Mouse (Mus musculus) hindbrain, embryonic 15.5 days (tissue): ENCODE results near the gene Cds1. TPM values are rescaled to one million over a fixed set of nuclear protein-coding genes. Genes with fewer than 3 reads are reported as not detected.
A peak's percentile ranks its signal among the peaks of the same experiment; 100 is the strongest.

Experiments
- ATAC-seq: fragments of 200-750 bp; cut with Nextera tagmentation; 2 replicates; pipeline ENCODE4 v1.8.0; 2017; ENCODE audit warnings: low read depth, moderate number of reproducible peaks, moderate TSS enrichment; ENCODE audit not compliant: low FRiP score
- H3K27ac ChIP-seq: fragments of 300-500 bp; sonication (generic); replicated peaks from 2 replicates; pipeline ENCODE4 v1.5.1; 2015; ENCODE audit warnings: mild to moderate bottlenecking, inconsistent platforms
- H3K27me3 ChIP-seq: fragments of 300-500 bp; sonication (generic); 2 replicates; pipeline ENCODE4 v1.6.1; 2015; ENCODE audit warnings: control low read depth, inconsistent platforms
- H3K36me3 ChIP-seq: fragments of 300-500 bp; sonication (generic); 2 replicates; pipeline ENCODE4 v1.6.1; 2015; ENCODE audit warnings: control low read depth, inconsistent platforms
- H3K4me1 ChIP-seq: fragments of 300-500 bp; sonication (generic); replicated peaks from 2 replicates; pipeline ENCODE4 v1.6.1; 2015; ENCODE audit warnings: control low read depth, inconsistent platforms
- H3K4me2 ChIP-seq: fragments of 300-500 bp; sonication (generic); 2 replicates; pipeline ENCODE4 v1.6.1; 2015; ENCODE audit warnings: moderate library complexity, mild to moderate bottlenecking, inconsistent platforms
- H3K4me3 ChIP-seq: fragments of 300-500 bp; sonication (generic); 2 replicates; pipeline ENCODE4 v1.5.1; 2015; ENCODE audit warnings: mild to moderate bottlenecking, inconsistent platforms
- H3K9ac ChIP-seq: fragments of 300-500 bp; sonication (generic); 2 replicates; pipeline ENCODE4 v1.6.1; 2015; ENCODE audit warnings: inconsistent platforms
- H3K9me3 ChIP-seq: fragments of 300-500 bp; sonication (generic); 2 replicates; pipeline ENCODE4 v1.6.1; 2016; ENCODE audit warnings: control low read depth, inconsistent platforms
- WGBS: fragments of 180-500 bp; shearing (Covaris S2); methylation state at CpG from one replicate; pipeline ENCODE4 v1.1.7; 2015; 5-methylcytosine and 5-hydroxymethylcytosine counted together
- polyA plus RNA-seq: library from polyadenylated mRNA; unstranded; fragments of >200 nt; fragmentation: Nextera tagmentation; extraction: Ambion mirVana; gene quantifications from 2 replicates; pipeline ENCODE4 v1.2.1, GENCODE M21; 2015

Cds1 gene
- polyA plus RNA-seq, 1 experiment from 2014 or later: 6.8 TPM

DNA sequence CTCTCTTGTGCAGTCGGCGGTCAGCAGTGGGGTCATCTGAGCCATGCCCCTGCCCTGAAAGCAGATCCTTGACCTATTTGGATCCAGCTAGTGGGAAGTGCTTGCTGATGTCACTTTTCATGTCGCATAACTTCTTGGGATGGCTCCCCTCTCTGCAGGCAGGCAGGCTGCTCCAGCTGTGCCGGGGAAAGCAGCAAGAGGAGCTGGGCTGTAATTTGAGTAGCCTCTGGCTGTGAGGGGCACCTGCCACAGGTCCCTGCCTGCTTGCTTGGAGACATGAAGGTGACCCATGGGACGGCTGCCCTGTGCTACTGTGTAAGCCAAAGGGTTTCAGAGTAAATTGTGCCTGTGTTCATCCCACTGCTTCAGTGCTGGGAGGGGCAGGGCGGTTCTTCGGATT is 54.9 kb downstream of the Cds1 start:
- Histone ChIP-seq H3K36me3 (no peaks in the 10 kb centered on the region), H3K9ac (no peak overlapping the region), H3K4me1 (no peaks in the 10 kb centered on the region), H3K4me3 (no peak overlapping the region), H3K27ac (no peak overlapping the region), H3K4me2 (no peak overlapping the region), H3K27me3 (0 out of 2 replicates have a peak, but pooled peaks cover 3% of the 10 kb centered on the region), H3K9me3 (no peaks in the 10 kb centered on the region)
- no peak for ATAC-seq
- WGBS: 20% methylated on average over 7 of the region's 7 CpGs

DNA sequence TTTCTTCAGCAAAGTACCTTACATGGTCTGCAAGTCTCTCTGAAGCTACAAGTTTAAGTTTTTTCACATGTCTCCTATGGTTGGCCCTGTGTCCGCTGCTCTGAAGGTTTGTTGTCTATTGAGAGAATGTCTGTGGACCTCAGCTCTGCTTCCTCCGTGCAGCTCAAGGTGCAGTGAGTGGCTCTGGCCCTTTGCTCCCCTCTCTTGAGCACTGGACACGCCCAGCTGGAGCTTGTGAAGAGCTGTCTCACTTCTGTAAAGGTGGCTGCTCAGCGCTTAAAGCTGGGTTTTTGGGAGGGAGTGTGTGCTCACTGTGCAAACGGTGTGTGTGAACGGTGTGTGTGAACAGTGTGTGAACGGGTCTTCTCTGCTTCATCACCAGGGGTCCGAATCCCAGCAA is 56.1 kb downstream of the Cds1 start:
- Histone ChIP-seq H3K27me3 (0 out of 2 replicates have a peak, but pooled peaks cover 3% of the 10 kb centered on the region), H3K4me3 (no peak overlapping the region), H3K9ac (no peak overlapping the region), H3K27ac (no peak overlapping the region), H3K4me2 (no peak overlapping the region), H3K9me3 (no peaks in the 10 kb centered on the region), H3K36me3 (no peaks in the 10 kb centered on the region), H3K4me1 (peaks cover 5% of the 10 kb centered on the region; the same call in 1 of the 2 replicates)
- no peak for ATAC-seq
- WGBS: 68% methylated on average over 8 of the region's 8 CpGs

DNA sequence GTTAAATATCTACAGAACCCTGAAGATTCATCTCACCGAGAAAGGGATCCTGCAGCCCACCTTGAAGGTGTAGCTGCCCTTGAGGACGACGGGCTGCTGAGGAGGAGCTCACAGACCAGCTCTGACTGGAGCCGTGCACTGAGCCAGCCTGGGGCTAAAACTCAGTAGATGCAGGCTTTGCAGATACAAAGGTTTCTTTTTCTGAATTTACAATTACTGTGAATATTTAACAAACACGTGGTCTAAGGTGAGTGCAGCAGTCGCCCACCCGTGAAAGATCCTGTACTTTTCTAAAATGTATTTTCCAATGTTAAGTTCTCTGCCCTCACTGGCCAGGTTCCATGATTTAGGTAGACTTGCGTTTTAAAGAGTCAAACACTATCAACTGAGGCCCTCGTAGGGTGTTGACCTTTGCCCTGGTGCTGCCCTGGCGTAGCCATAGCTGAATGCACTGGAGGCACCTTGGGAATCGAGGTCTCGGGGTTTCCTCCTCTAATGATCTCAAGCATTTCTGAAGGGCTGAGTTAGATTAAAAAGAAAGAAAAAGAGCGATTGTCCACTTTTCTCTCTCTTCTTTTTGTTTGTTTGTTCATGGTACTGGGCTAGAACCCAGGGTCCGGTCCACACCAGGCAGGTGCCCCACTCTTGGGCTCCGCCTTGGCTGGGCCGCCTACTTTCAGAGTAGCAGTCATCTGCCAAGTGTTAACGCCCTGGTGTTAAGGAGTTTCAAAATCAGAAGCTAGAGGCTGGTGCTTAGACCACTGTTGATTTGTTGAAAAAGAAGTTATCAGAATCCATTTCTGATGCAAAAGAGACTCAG is 56.8 kb downstream of the Cds1 start:
- ATAC-seq: no peak
- 66% methylated on average over 17 of the region's 17 CpGs for WGBS
- no peak overlapping the region for H3K4me2 ChIP-seq

DNA sequence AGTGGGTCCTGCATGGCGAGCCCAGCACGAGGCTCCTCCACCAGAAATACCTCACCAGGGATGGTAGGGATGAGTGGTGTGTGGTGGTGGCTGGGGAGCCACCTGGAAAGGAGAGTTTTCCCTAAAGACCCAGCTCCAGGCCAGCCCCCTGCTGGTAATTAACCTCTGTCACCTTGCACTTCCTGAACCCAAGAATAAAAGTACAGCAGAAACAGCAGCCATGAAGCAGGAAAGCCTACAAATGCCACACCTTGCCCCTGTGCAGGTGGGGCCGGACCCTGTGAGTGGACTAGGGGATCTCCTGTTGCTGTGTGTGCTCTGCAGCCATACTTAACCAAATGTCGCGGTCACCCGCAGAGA is 57.4 kb downstream of the Cds1 start:
- 46% methylated on average over 6 of the region's 6 CpGs for WGBS
- Histone ChIP-seq H3K9ac (no peak overlapping the region), H3K27me3 (0 out of 2 replicates have a peak, but pooled peaks cover 3% of the 10 kb centered on the region), H3K36me3 (no peaks in the 10 kb centered on the region), H3K27ac (no peak overlapping the region), H3K9me3 (no peaks in the 10 kb centered on the region), H3K4me3 (no peak overlapping the region), H3K4me2 (no peak overlapping the region), H3K4me1 (peaks cover 15% of the 10 kb centered on the region)
- ATAC-seq: no peak

More for the DNA sequence above, 56.8 kb downstream of the Cds1 start:
- Histone ChIP-seq H3K36me3 (no peaks in the 10 kb centered on the region), H3K9ac (no peak overlapping the region), H3K9me3 (no peaks in the 10 kb centered on the region), H3K27ac (no peak overlapping the region), H3K4me1 (peaks cover 10% of the 10 kb centered on the region), H3K4me3 (no peak overlapping the region), H3K27me3 (0 out of 2 replicates have a peak, but pooled peaks cover 3% of the 10 kb centered on the region)

DNA sequence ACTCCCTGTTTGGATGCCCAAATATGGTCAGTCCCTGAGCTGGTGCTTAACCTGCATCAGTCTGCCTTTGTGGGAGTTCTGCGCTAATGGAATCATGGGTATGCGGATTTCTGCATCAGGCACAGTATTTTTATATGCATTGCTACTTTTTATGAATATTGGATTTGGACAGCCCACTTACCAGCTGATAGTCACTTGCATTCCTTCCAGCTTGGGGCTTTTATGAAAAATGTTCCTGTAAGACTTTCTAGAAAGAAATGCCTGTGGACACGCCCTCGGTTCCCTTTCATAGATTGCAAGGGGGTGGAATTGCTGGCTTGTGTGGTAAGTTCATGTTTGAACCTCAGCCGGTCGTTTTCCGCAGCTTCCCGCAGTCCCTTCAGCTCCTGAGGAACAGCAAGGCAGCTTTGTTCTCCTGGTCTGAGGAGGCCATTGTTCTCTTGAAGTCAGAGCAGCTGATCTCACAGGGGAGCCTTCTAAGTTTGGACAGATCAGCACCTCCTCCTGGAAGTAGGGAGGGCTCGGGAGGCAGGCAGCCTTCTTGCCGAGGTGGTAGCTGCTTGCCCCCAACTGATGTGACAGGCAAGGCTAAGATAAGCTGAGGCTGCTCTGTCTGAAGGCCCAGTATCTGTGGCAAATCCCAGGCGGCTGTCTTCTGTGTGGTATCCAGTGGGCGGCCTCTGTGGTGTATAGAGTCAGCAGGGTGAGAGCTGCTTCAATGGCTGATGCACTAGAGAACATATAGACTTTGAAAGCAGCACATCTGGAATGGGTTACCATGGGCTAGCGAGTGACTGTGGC is 60.4 kb downstream of the Cds1 start:
- H3K27ac ChIP-seq: no peak overlapping the region
- H3K4me2 ChIP-seq: no peak overlapping the region
- no peak overlapping the region for H3K9ac ChIP-seq
- ATAC-seq: no peak
- no peaks in the 10 kb centered on the region for H3K9me3 ChIP-seq
- 20% methylated on average over 13 of the region's 13 CpGs for WGBS
- 0 out of 2 replicates have a peak, but pooled peaks cover 6% of the 10 kb centered on the region for H3K36me3 ChIP-seq
- no peak overlapping the region for H3K4me3 ChIP-seq
- H3K27me3 ChIP-seq: 0 out of 2 replicates have a peak, but pooled peaks cover 3% of the 10 kb centered on the region
- peaks cover 15% of the 10 kb centered on the region for H3K4me1 ChIP-seq

DNA sequence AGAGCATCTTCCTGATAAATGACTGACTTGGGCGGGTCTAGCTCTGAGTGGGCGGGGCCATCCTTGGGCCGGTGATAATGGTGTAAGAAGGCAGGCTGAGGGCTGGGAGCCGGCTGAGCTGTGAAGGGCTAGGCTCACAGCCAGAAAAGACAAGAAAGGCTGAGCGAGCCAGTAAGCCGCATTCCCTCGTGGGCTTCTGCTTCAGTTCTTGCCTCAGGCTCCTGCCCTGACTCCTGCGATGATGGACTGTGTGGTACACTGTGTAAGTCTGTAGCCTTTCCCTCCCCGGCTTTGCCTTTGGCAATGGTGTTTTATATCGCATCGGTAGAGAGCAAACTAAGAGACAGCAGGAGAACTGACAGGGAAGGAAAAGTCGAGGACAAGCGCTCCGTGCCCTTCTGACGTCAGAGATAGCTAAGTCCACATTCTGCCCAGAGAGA is 61.6 kb downstream of the Cds1 start:
- Histone ChIP-seq H3K27ac (no peak overlapping the region), H3K4me3 (no peak overlapping the region), H3K27me3 (no peaks in the 10 kb centered on the region), H3K36me3 (peaks cover 10% of the 10 kb centered on the region; the same call in 1 of the 2 replicates), H3K4me2 (peak overlapping the region; percentile 50), H3K9ac (no peak overlapping the region), H3K4me1 (peaks cover 15% of the 10 kb centered on the region), H3K9me3 (no peaks in the 10 kb centered on the region)
- peak; percentile 55; the same call in 1 of the 2 replicates for ATAC-seq
- 7% methylated on average over 15 of the region's 15 CpGs for WGBS

DNA sequence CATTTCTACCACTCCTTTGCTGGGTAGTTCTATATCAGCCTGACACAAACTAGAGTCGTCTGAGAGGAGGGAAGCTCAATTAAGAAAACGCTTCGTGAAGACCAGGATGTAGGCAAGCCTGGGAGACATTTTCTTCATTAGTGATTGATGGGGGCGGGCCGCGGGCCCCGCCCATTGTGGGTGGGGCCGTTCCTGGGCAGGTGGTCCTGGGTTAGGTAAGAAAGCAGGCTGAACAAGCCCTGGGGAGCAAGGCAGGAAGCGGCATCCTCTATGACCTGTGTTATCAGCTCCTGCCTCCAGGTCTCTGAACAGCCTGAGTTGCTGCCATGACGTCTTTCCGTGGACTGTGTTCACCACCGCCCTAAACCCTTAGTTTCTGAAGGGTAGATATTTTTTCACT is 62.5 kb downstream of the Cds1 start:
- Histone ChIP-seq H3K27me3 (no peaks in the 10 kb centered on the region), H3K9me3 (no peaks in the 10 kb centered on the region)
- ATAC-seq: no peak

DNA sequence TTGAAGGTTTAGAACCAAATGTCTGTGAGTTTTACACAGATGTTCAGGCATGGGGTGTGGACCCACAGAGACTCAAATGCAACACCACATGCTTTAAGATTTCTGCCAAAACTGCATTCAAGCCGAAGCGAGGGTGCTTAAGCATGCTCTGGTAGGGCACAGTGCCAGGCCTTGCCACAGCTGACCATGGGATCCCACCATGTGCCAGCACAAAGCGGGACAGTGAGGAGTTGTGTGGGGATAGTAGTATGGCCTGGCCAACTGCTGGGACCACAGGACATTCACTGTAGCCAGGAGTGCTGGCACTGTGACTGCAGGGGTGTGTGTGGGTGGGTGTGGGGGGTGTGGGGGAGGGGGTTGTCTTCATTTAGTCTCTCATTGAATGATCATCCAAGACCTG is 64.0 kb downstream of the Cds1 start:
- H3K36me3 ChIP-seq: peaks cover 28% of the 10 kb centered on the region; the same call in 1 of the 2 replicates
- peaks cover 15% of the 10 kb centered on the region for H3K4me1 ChIP-seq
- no peak overlapping the region for H3K27ac ChIP-seq
- no peak overlapping the region for H3K4me2 ChIP-seq
- H3K27me3 ChIP-seq: no peaks in the 10 kb centered on the region
- no peaks in the 10 kb centered on the region for H3K9me3 ChIP-seq
- 0 out of 2 replicates have a peak, but pooled peaks have one; percentile 44 for ATAC-seq
- H3K9ac ChIP-seq: no peak overlapping the region
- no peak overlapping the region for H3K4me3 ChIP-seq
- 63% methylated on average over 3 of the region's 3 CpGs for WGBS

More for the DNA sequence above, 62.5 kb downstream of the Cds1 start:
- H3K27ac ChIP-seq: no peak overlapping the region
- H3K36me3 ChIP-seq: peaks cover 17% of the 10 kb centered on the region; the same call in 1 of the 2 replicates
- 46% methylated on average over 12 of the region's 12 CpGs for WGBS
- no peak overlapping the region for H3K4me2 ChIP-seq
- peaks cover 15% of the 10 kb centered on the region for H3K4me1 ChIP-seq
- H3K9ac ChIP-seq: no peak overlapping the region
- no peak overlapping the region for H3K4me3 ChIP-seq

DNA sequence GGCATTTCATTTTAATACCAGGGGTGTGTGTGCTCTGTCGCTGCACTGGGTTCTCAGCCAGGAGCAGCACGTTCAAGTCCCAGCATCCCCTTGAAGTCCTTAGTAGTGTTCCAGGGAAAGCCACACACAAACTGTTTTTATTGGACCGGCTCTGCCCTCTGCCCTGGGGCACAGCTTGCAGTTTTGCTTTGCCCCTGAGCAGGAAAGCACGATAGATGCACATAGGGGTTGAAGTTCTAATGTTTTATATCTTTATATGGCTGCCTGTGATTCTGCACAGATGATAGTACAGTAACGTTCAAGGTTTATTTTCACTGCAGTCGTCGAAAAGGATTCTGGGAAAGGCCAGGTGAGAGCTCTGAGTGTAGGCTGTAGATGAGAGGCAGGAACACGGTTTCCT is 65.2 kb downstream of the Cds1 start:
- H3K4me1 ChIP-seq: peaks cover 15% of the 10 kb centered on the region
- H3K9me3 ChIP-seq: no peaks in the 10 kb centered on the region
- H3K27ac ChIP-seq: no peak overlapping the region
- no peak for ATAC-seq
- no peaks in the 10 kb centered on the region for H3K27me3 ChIP-seq
- no peak overlapping the region for H3K9ac ChIP-seq
- H3K4me2 ChIP-seq: no peak overlapping the region
- peaks cover 37% of the 10 kb centered on the region for H3K36me3 ChIP-seq
- no peak overlapping the region for H3K4me3 ChIP-seq
- WGBS: 85% methylated on average over 8 of the region's 8 CpGs

DNA sequence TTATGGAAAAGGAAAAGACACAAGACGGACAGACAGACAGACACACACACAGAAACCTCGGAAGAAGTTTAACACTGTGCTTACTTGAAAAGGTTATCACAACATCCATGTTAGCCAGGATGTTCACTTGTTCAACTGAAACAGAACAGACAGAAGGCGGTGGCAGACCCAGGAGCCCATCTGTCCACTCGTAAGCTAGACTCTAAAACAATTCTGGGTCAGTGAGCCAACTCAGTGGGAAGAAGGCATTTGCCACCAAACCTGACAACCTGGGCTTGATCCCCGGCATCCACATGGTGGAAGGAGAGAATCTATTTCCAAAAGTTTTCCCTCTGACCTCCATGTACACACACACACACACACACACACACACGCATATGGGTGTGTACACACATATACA is 67.1 kb downstream of the Cds1 start:
- no peaks in the 10 kb centered on the region for H3K27me3 ChIP-seq
- no peak overlapping the region for H3K4me3 ChIP-seq
- no peak overlapping the region for H3K27ac ChIP-seq
- peaks cover 2% of the 10 kb centered on the region; the same call in 1 of the 2 replicates for H3K4me1 ChIP-seq
- H3K4me2 ChIP-seq: no peak overlapping the region
- no peak overlapping the region for H3K9ac ChIP-seq
- 91% methylated on average over 6 of the region's 6 CpGs for WGBS
- no peaks in the 10 kb centered on the region for H3K9me3 ChIP-seq
- H3K36me3 ChIP-seq: peaks cover 47% of the 10 kb centered on the region
- ATAC-seq: no peak

DNA sequence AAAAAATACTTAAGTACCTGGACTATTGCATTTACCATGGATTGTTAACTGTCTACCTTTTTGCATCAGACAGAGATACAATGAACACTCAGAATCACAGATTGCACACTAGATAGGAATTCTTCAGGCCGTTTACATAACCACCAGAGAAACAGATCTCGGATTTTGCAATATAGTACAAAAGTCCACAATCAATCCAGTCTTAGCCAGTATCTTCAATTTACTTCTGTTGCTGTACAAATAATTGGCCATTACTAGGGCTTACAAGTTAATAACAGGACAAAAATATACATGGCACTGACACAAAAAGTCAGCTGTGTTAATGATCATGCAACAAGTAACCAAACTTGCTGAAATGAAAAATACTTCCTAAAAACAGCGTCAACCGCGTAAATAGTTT is 68.1 kb downstream of the Cds1 start:
- Histone ChIP-seq H3K9me3 (no peaks in the 10 kb centered on the region), H3K9ac (no peak overlapping the region), H3K27ac (no peak overlapping the region), H3K36me3 (peaks cover 55% of the 10 kb centered on the region), H3K4me1 (no peaks in the 10 kb centered on the region), H3K4me2 (no peak overlapping the region), H3K27me3 (no peaks in the 10 kb centered on the region), H3K4me3 (no peak overlapping the region)
- 95% methylated on average over 5 of the region's 5 CpGs for WGBS
- ATAC-seq: no peak

DNA sequence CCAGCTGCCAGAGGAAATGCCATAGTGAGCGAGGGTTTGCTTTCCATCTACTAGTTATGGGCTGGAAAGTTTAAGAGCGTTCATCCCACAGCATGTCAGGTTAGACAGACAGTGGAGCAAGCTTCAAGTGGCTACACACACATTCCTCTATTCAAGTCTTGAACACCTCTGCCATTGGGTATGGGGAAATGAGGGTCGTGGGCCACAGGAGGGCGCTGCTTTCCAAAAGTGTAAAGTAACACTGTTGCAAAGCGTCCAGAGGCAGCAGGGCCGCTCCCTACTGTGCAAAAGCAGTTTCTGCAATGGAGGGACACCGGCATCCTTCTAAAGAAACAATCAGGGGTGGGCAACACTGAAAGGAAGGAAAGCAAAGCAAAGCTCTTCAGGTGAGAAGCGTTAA is 68.9 kb downstream of the Cds1 start:
- ATAC-seq: no peak
- Histone ChIP-seq H3K9me3 (no peaks in the 10 kb centered on the region), H3K9ac (no peak overlapping the region), H3K27ac (no peak overlapping the region), H3K36me3 (peaks cover 64% of the 10 kb centered on the region), H3K27me3 (no peaks in the 10 kb centered on the region), H3K4me1 (no peaks in the 10 kb centered on the region), H3K4me3 (no peak overlapping the region), H3K4me2 (no peak overlapping the region)
- 59% methylated on average over 8 of the region's 8 CpGs for WGBS
